Mouse (Mus musculus): ENCODE data around the gene Sec31a. TPM values are rescaled to one million over a fixed set of nuclear protein-coding genes. Genes with fewer than 3 reads are reported as not detected.

The Sec31a gene
- polyA plus RNA-seq, 1 experiment from 2014 or later = 150 TPM

- ATAC-seq (replicated peaks; ENCODE audit: extremely low read depth, insufficient read depth, low FRiP score) = no peak
- H3K4me1 ChIP-seq (ENCODE audit: control insufficient read depth, insufficient read depth, low read length) = no peaks in the 10 kb centered on the region
- H3K4me2 ChIP-seq (ENCODE audit: low read depth, low read length) = no peak overlapping the region
- WGBS = 91% methylated on average over 7 of the region's 7 CpGs
- no peak overlapping the region for H3K27ac ChIP-seq (ENCODE audit: low read length)
- peaks cover 73% of the 10 kb centered on the region for H3K36me3 ChIP-seq (ENCODE audit: control insufficient read depth, insufficient read depth)
- H3K9me3 ChIP-seq (replicated peaks; ENCODE audit: control insufficient read depth, low read length) = no peaks in the 10 kb centered on the region
- no peak overlapping the region for H3K9ac ChIP-seq (ENCODE audit: low read length)
- no peak overlapping the region for H3K4me3 ChIP-seq (ENCODE audit: low read length)
- no peaks in the 10 kb centered on the region for H3K27me3 ChIP-seq (ENCODE audit: control insufficient read depth, insufficient read depth, low read length)
Observed at GRCm38 (mm10) chr5:100381094-100381493, 34.9 kb downstream of the Sec31a start.

DNA sequence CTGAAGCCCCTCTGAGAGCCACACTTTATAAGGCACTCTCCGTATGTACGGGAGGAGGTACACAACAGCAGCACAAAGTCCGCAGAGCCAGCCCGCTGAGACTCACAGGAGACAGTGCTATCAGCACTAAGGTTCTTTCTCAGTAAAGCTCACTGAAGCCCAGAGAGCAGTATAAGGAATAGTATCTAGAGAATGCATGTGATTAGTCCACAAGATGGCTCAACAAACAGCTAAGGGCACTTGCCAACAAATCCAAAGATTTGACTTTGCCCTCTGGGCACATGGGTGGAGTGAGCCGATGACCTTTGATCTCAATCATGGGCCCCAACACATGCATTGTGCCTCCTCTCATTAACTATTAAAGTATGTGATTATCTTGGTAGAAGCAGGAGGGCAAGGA lies 35.8 kb downstream of the Sec31a start:
- ATAC-seq (replicated peaks; ENCODE audit: extremely low read depth, insufficient read depth, low FRiP score) = no peak
- Histone ChIP-seq H3K9me3 (replicated peaks; ENCODE audit: control insufficient read depth, low read length) (no peaks in the 10 kb centered on the region), H3K9ac (ENCODE audit: low read length) (no peak overlapping the region), H3K4me2 (ENCODE audit: low read depth, low read length) (no peak overlapping the region), H3K27me3 (ENCODE audit: control insufficient read depth, insufficient read depth, low read length) (no peaks in the 10 kb centered on the region), H3K36me3 (ENCODE audit: control insufficient read depth, insufficient read depth) (peaks cover 69% of the 10 kb centered on the region), H3K4me1 (ENCODE audit: control insufficient read depth, insufficient read depth, low read length) (no peaks in the 10 kb centered on the region), H3K27ac (ENCODE audit: low read length) (no peak overlapping the region), H3K4me3 (ENCODE audit: low read length) (no peak overlapping the region)
- 90% methylated on average over 5 of the region's 5 CpGs for WGBS

- WGBS = 91% methylated on average over 2 of the region's 2 CpGs
- H3K9ac ChIP-seq (ENCODE audit: low read length) = no peak overlapping the region
- ATAC-seq (replicated peaks; ENCODE audit: extremely low read depth, insufficient read depth, low FRiP score) = no peak
- H3K27me3 ChIP-seq (ENCODE audit: control insufficient read depth, insufficient read depth, low read length) = no peaks in the 10 kb centered on the region
- H3K4me3 ChIP-seq (ENCODE audit: low read length) = no peak overlapping the region
- H3K9me3 ChIP-seq (replicated peaks; ENCODE audit: control insufficient read depth, low read length) = no peaks in the 10 kb centered on the region
- H3K36me3 ChIP-seq (ENCODE audit: control insufficient read depth, insufficient read depth) = peaks cover 72% of the 10 kb centered on the region
- H3K27ac ChIP-seq (ENCODE audit: low read length) = no peak overlapping the region
- no peaks in the 10 kb centered on the region for H3K4me1 ChIP-seq (ENCODE audit: control insufficient read depth, insufficient read depth, low read length)
- no peak overlapping the region for H3K4me2 ChIP-seq (ENCODE audit: low read depth, low read length)
Observed at GRCm38 (mm10) chr5:100378981-100379380, 37.1 kb downstream of the Sec31a start.

DNA sequence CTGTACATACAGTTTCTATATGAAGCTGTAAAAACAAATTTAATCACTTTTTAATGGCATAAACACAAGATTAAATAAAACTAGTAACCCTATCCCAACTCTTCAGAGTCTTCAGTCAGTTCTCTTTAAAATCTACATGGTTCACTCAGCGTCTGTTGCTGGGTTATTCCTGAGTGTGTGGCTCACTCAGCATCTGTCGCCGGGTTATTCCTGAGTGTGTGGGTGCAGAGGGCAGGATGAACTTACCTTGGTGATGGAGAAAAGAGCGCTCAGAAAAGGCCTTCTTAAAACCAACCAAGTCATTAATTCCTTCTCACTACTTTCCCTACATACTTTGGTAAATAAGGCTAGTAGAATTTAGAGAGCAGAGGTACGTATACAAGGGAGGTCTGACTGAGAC lies 37.8 kb downstream of the Sec31a start:
- H3K4me3 ChIP-seq (ENCODE audit: low read length) = no peak overlapping the region
- WGBS = 92% methylated on average over 5 of the region's 5 CpGs
- H3K9ac ChIP-seq (ENCODE audit: low read length) = no peak overlapping the region
- H3K27me3 ChIP-seq (ENCODE audit: control insufficient read depth, insufficient read depth, low read length) = no peaks in the 10 kb centered on the region
- H3K9me3 ChIP-seq (replicated peaks; ENCODE audit: control insufficient read depth, low read length) = no peaks in the 10 kb centered on the region
- no peak for ATAC-seq (replicated peaks; ENCODE audit: extremely low read depth, insufficient read depth, low FRiP score)
- H3K36me3 ChIP-seq (ENCODE audit: control insufficient read depth, insufficient read depth) = peaks cover 77% of the 10 kb centered on the region
- no peak overlapping the region for H3K4me2 ChIP-seq (ENCODE audit: low read depth, low read length)
- no peak overlapping the region for H3K27ac ChIP-seq (ENCODE audit: low read length)
- no peaks in the 10 kb centered on the region for H3K4me1 ChIP-seq (ENCODE audit: control insufficient read depth, insufficient read depth, low read length)

DNA sequence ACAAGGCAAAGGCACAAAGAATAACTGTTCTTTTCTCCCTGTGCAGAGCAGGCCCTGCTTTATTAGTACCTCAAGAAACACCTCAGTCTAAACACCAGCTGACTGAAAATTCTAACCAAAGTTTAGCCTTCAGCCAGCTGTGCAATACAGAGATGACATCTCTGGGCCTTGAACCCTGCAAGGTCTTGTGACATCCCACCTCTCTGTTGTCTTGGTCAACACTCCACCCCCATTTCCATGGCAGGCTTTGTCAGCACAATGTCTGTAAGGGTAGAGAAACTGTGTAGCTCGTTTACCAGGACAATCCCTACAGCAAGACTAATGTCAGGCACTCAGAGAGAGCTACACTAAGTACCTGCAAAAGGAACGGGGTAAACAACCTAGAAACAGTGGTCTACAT lies 38.7 kb downstream of the Sec31a start:
- Histone ChIP-seq H3K9ac (ENCODE audit: low read length) (no peak overlapping the region), H3K27ac (ENCODE audit: low read length) (no peak overlapping the region), H3K36me3 (ENCODE audit: control insufficient read depth, insufficient read depth) (peaks cover 76% of the 10 kb centered on the region), H3K27me3 (ENCODE audit: control insufficient read depth, insufficient read depth, low read length) (no peaks in the 10 kb centered on the region), H3K9me3 (replicated peaks; ENCODE audit: control insufficient read depth, low read length) (no peaks in the 10 kb centered on the region), H3K4me2 (ENCODE audit: low read depth, low read length) (no peak overlapping the region), H3K4me3 (ENCODE audit: low read length) (no peak overlapping the region), H3K4me1 (ENCODE audit: control insufficient read depth, insufficient read depth, low read length) (no peaks in the 10 kb centered on the region)
- WGBS = 73% methylated on average over 2 of the region's 2 CpGs
- no peak for ATAC-seq (replicated peaks; ENCODE audit: extremely low read depth, insufficient read depth, low FRiP score)

DNA sequence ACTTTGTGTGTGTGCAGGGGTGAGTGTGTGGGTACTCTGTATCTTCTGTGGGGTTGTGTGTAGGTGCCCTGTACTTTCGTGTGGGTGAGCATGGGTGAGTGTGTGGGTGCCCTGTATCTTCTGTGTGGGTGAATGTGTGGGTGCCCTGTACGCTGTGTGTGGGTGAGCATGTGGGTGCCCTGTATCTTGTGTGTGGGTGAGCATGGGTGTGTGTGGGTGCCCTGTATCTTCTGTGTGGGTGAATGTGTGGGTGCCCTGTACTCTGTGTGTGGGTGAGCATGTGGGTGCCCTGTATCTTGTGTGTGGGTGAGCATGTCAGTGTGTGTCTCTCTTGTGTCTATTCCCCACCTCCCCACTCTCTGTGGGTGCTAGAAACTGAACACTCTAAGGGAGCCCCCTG lies 41.3 kb downstream of the Sec31a start:
- Histone ChIP-seq H3K27ac (ENCODE audit: low read length) (no peak overlapping the region), H3K27me3 (ENCODE audit: control insufficient read depth, insufficient read depth, low read length) (no peaks in the 10 kb centered on the region), H3K9me3 (replicated peaks; ENCODE audit: control insufficient read depth, low read length) (no peaks in the 10 kb centered on the region), H3K36me3 (ENCODE audit: control insufficient read depth, insufficient read depth) (peaks cover 58% of the 10 kb centered on the region), H3K4me1 (ENCODE audit: control insufficient read depth, insufficient read depth, low read length) (peaks cover 9% of the 10 kb centered on the region), H3K4me2 (ENCODE audit: low read depth, low read length) (no peak overlapping the region), H3K9ac (ENCODE audit: low read length) (no peak overlapping the region), H3K4me3 (ENCODE audit: low read length) (no peak overlapping the region)
- ATAC-seq (replicated peaks; ENCODE audit: extremely low read depth, insufficient read depth, low FRiP score) = no peak
- 85% methylated on average over 2 of the region's 2 CpGs for WGBS

- Histone ChIP-seq H3K9ac (ENCODE audit: low read length) (no peak overlapping the region), H3K4me3 (ENCODE audit: low read length) (no peak overlapping the region), H3K4me2 (ENCODE audit: low read depth, low read length) (no peak overlapping the region), H3K27ac (ENCODE audit: low read length) (no peak overlapping the region), H3K36me3 (ENCODE audit: control insufficient read depth, insufficient read depth) (peaks cover 55% of the 10 kb centered on the region), H3K27me3 (ENCODE audit: control insufficient read depth, insufficient read depth, low read length) (no peaks in the 10 kb centered on the region), H3K9me3 (replicated peaks; ENCODE audit: control insufficient read depth, low read length) (no peaks in the 10 kb centered on the region), H3K4me1 (ENCODE audit: control insufficient read depth, insufficient read depth, low read length) (peaks cover 11% of the 10 kb centered on the region)
- ATAC-seq (replicated peaks; ENCODE audit: extremely low read depth, insufficient read depth, low FRiP score) = no peak
- WGBS = 48% methylated on average over 5 of the region's 5 CpGs
Observed at GRCm38 (mm10) chr5:100373952-100374351, 42.1 kb downstream of the Sec31a start.

DNA sequence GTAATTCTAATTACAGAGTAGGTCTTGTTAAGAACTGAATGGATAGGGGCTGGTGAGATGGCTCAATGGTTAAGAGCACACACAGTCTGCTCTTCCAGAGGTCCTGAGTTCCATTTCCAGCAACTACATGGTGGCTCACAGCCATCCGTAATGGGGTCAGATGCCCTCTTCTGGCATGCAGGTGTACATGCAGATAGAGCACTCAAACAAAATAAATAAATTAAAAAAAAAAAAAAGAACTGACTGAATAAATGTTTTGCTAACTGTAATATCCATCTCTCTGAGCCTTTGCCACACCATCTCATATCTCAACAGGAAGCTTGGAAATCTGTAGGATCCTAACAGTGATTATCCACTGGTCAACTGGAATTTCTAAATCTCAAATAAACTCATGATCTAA lies 45.1 kb downstream of the Sec31a start:
- Histone ChIP-seq H3K9me3 (replicated peaks; ENCODE audit: control insufficient read depth, low read length) (no peaks in the 10 kb centered on the region), H3K27ac (ENCODE audit: low read length) (peak overlapping the region; percentile 74), H3K4me3 (ENCODE audit: low read length) (no peak overlapping the region), H3K4me2 (ENCODE audit: low read depth, low read length) (no peak overlapping the region), H3K4me1 (ENCODE audit: control insufficient read depth, insufficient read depth, low read length) (peaks cover 11% of the 10 kb centered on the region), H3K9ac (ENCODE audit: low read length) (no peak overlapping the region), H3K27me3 (ENCODE audit: control insufficient read depth, insufficient read depth, low read length) (no peaks in the 10 kb centered on the region), H3K36me3 (ENCODE audit: control insufficient read depth, insufficient read depth) (peaks cover 47% of the 10 kb centered on the region)
- 48% methylated on average over 1 of the region's 1 CpGs for WGBS
- no peak for ATAC-seq (replicated peaks; ENCODE audit: extremely low read depth, insufficient read depth, low FRiP score)

- H3K27ac ChIP-seq (ENCODE audit: low read length) = peak overlapping the region; percentile 74
- WGBS = 59% methylated on average over 11 of the region's 11 CpGs
- H3K4me2 ChIP-seq (ENCODE audit: low read depth, low read length) = no peak overlapping the region
- peaks cover 11% of the 10 kb centered on the region for H3K4me1 ChIP-seq (ENCODE audit: control insufficient read depth, insufficient read depth, low read length)
- H3K9me3 ChIP-seq (replicated peaks; ENCODE audit: control insufficient read depth, low read length) = no peaks in the 10 kb centered on the region
- no peak overlapping the region for H3K4me3 ChIP-seq (ENCODE audit: low read length)
- H3K27me3 ChIP-seq (ENCODE audit: control insufficient read depth, insufficient read depth, low read length) = no peaks in the 10 kb centered on the region
- ATAC-seq (replicated peaks; ENCODE audit: extremely low read depth, insufficient read depth, low FRiP score) = peak; percentile 71
- H3K9ac ChIP-seq (ENCODE audit: low read length) = no peak overlapping the region; the same call in 1 of the 2 replicates
- peaks cover 50% of the 10 kb centered on the region for H3K36me3 ChIP-seq (ENCODE audit: control insufficient read depth, insufficient read depth)
Observed at GRCm38 (mm10) chr5:100369825-100370459, 46.1 kb downstream of the Sec31a start.

Data from heart, embryonic 16.5 days (tissue).